Mouse (Mus musculus) liver, postnatal 0 days (tissue): ENCODE results near the gene Tmem246. TPM values are rescaled to one million over a fixed set of nuclear protein-coding genes. Genes with fewer than 3 reads are reported as not detected.

Source experiments
- ATAC-seq: fragments of 200-750 bp; cut with Nextera tagmentation; 2 replicates; pipeline ENCODE4 v1.8.0; 2017; ENCODE audit warnings: mild to moderate bottlenecking, moderate library complexity
- DNase-seq: peaks from one replicate; pipeline ENCODE4 v3.0.0-alpha.2; 2016
- H3K27ac ChIP-seq: fragments of 300-500 bp; sonication (generic); 2 replicates; pipeline ENCODE4 v1.5.1; 2014; ENCODE audit warnings: antibody characterized with exemption, moderate library complexity, mild to moderate bottlenecking, low read depth
- H3K27me3 ChIP-seq: fragments of 300-500 bp; sonication (generic); 2 replicates; pipeline ENCODE4 v1.6.1; 2014; ENCODE audit warnings: low read length, control low read depth, mixed read lengths; ENCODE audit not compliant: insufficient read depth
- H3K36me3 ChIP-seq: fragments of 300-500 bp; sonication (generic); replicated peaks from 2 replicates; pipeline ENCODE4 v1.6.1; 2014; ENCODE audit warnings: mild to moderate bottlenecking, control low read depth, low read length, moderate library complexity, mixed read lengths; ENCODE audit not compliant: insufficient read depth
- H3K4me1 ChIP-seq: fragments of 300-500 bp; sonication (generic); 2 replicates; pipeline ENCODE4 v1.6.1; 2014; ENCODE audit warnings: antibody characterized with exemption, mild to moderate bottlenecking, control low read depth; ENCODE audit not compliant: insufficient read depth
- H3K4me2 ChIP-seq: fragments of 300-500 bp; sonication (generic); 2 replicates; pipeline ENCODE4 v1.6.1; 2014; ENCODE audit warnings: low read depth, mild to moderate bottlenecking, low read length, moderate library complexity, mixed read lengths
- H3K4me3 ChIP-seq: fragments of 300-500 bp; sonication (generic); 2 replicates; pipeline ENCODE4 v1.5.1; 2014; ENCODE audit warnings: low read depth, low read length
- H3K9ac ChIP-seq: fragments of 300-500 bp; sonication (generic); replicated peaks from 2 replicates; pipeline ENCODE4 v1.6.1; 2014; ENCODE audit warnings: mild to moderate bottlenecking, moderate library complexity
- H3K9me3 ChIP-seq: fragments of 300-500 bp; sonication (generic); 2 replicates; pipeline ENCODE4 v1.6.1; 2016; ENCODE audit warnings: mild to moderate bottlenecking, control low read depth, low read length, mixed read lengths
- CTCF ChIP-seq: sonication (generic); IDR thresholded peaks from 2 replicates; pipeline ENCODE4 v1.5.1; 2016; ENCODE audit warnings: antibody characterized with exemption, low read depth
- EP300 ChIP-seq: IDR thresholded peaks from 2 replicates; pipeline ENCODE4 v1.6.1; 2016; ENCODE audit warnings: antibody characterized with exemption, low read depth, mild to moderate bottlenecking
- WGBS: fragments of 180-500 bp; shearing (Covaris S2); extraction: QIAGEN DNeasy Blood & Tissue Kit; methylation state at CpG from one replicate; pipeline ENCODE4 v1.1.7; 2014; ENCODE audit not compliant: insufficient replicate concordance; 5-methylcytosine and 5-hydroxymethylcytosine counted together
- polyA plus RNA-seq: library from polyadenylated mRNA; unstranded; fragments of >200 nt; fragmentation: Nextera tagmentation; extraction: Ambion mirVana; gene quantifications from 2 replicates; pipeline ENCODE4 v1.2.1, GENCODE M21; 2015

Tmem246 gene
- polyA plus RNA-seq, 1 experiment from 2014 or later = 3.9 TPM

- Histone ChIP-seq H3K4me3 (no peak overlapping the region), H3K4me1 (peaks cover 8% of the 10 kb centered on the region; the same call in 1 of the 2 replicates), H3K9me3 (no peaks in the 10 kb centered on the region), H3K27me3 (no peaks in the 10 kb centered on the region), H3K4me2 (no peak overlapping the region; the same call in 1 of the 2 replicates), H3K9ac (no peak overlapping the region), H3K27ac (peak overlapping the region; percentile 92), H3K36me3 (no peaks in the 10 kb centered on the region)
- 34% methylated on average over 2 of the region's 2 CpGs for WGBS
- peak; percentile 43 for ATAC-seq
- TF ChIP-seq EP300 (0 out of 2 replicates have a peak, but pooled peaks have one; percentile 42), CTCF (no peak)
- DNase-seq = no peak
Observed at GRCm38 (mm10) chr4:49558181-49558580, 39.5 kb downstream of the Tmem246 start.

- H3K27ac ChIP-seq = peak overlapping the region; percentile 92
- no peak overlapping the region for H3K4me3 ChIP-seq
- no peaks in the 10 kb centered on the region for H3K9me3 ChIP-seq
- H3K27me3 ChIP-seq = no peaks in the 10 kb centered on the region
- no peak for DNase-seq
- H3K9ac ChIP-seq = no peak overlapping the region; the same call in 1 of the 2 replicates
- TF ChIP-seq CTCF = no peak
- TF ChIP-seq EP300 = no peak
- no peaks in the 10 kb centered on the region for H3K36me3 ChIP-seq
- ATAC-seq = no peak
- 85% methylated on average over 7 of the region's 7 CpGs for WGBS
- H3K4me2 ChIP-seq = no peak overlapping the region
- H3K4me1 ChIP-seq = peaks cover 8% of the 10 kb centered on the region; the same call in 1 of the 2 replicates
Observed at GRCm38 (mm10) chr4:49557375-49557774, 40.3 kb downstream of the Tmem246 start.

GRCm38 (mm10) chr4:49553380-49553779 lies 44.3 kb downstream of the Tmem246 start:
- H3K27ac ChIP-seq = peak overlapping the region; percentile 84
- H3K9me3 ChIP-seq = no peaks in the 10 kb centered on the region
- H3K36me3 ChIP-seq = no peaks in the 10 kb centered on the region
- H3K4me2 ChIP-seq = no peak overlapping the region
- no peaks in the 10 kb centered on the region for H3K27me3 ChIP-seq
- no peaks in the 10 kb centered on the region for H3K4me1 ChIP-seq
- 50% methylated on average over 5 of the region's 5 CpGs for WGBS
- ATAC-seq (peak; percentile 35), DNase-seq (no peak)
- no peak overlapping the region for H3K4me3 ChIP-seq
- TF ChIP-seq EP300 = no peak
- TF ChIP-seq CTCF = no peak
- H3K9ac ChIP-seq = no peak overlapping the region

- Histone ChIP-seq H3K36me3 (no peaks in the 10 kb centered on the region), H3K27me3 (no peaks in the 10 kb centered on the region), H3K27ac (peak within 1 kb of the TSS; percentile 93), H3K9me3 (no peaks in the 10 kb centered on the region), H3K4me1 (no peaks in the 10 kb centered on the region), H3K9ac (peak within 1 kb of the TSS; percentile 72), H3K4me2 (peak within 1 kb of the TSS; percentile 51), H3K4me3 (peak within 1 kb of the TSS; percentile 47)
- WGBS = 24% methylated on average over 3 of the region's 3 CpGs
- peak; percentile 78 for ATAC-seq
- peak; percentile 75 for DNase-seq
- no peak for TF ChIP-seq CTCF
- peak; percentile 90 for TF ChIP-seq EP300
Observed at GRCm38 (mm10) chr4:49549383-49549782, 48.3 kb downstream of the Tmem246 start, which contains the start of gene Aldob. Aldob (minus strand) TSS chr4:49549546.

GRCm38 (mm10) chr4:49547544-49548219 lies 50.0 kb downstream of the Tmem246 start:
- peaks cover 5% of the 10 kb centered on the region; the same call in 1 of the 2 replicates for H3K36me3 ChIP-seq
- DNase-seq = peak; percentile 41
- H3K4me2 ChIP-seq = peak overlapping the region; percentile 51
- peak overlapping the region; percentile 47 for H3K4me3 ChIP-seq
- no peaks in the 10 kb centered on the region for H3K4me1 ChIP-seq
- WGBS = 60% methylated on average over 7 of the region's 7 CpGs
- ATAC-seq = peak; percentile 33
- H3K9ac ChIP-seq = peak overlapping the region; percentile 72
- TF ChIP-seq EP300 (no peak), CTCF (no peak)
- H3K27me3 ChIP-seq = no peaks in the 10 kb centered on the region
- peak overlapping the region; percentile 93 for H3K27ac ChIP-seq
- H3K9me3 ChIP-seq = no peaks in the 10 kb centered on the region

- Histone ChIP-seq H3K27me3 (no peaks in the 10 kb centered on the region), H3K36me3 (peaks cover 5% of the 10 kb centered on the region; the same call in 1 of the 2 replicates), H3K4me3 (peak overlapping the region; percentile 47), H3K27ac (peak overlapping the region; percentile 93), H3K4me2 (peak overlapping the region; percentile 51), H3K4me1 (no peaks in the 10 kb centered on the region), H3K9me3 (no peaks in the 10 kb centered on the region), H3K9ac (peak overlapping the region; percentile 46)
- ATAC-seq (peak; percentile 30), DNase-seq (no peak)
- 45% methylated on average over 6 of the region's 6 CpGs for WGBS
- TF ChIP-seq CTCF (no peak), EP300 (peak; percentile 75)
Observed at GRCm38 (mm10) chr4:49546873-49547543, 50.7 kb downstream of the Tmem246 start.
